ENCODE assay signal across 14 mouse cellular contexts in the genomic region with DNA sequence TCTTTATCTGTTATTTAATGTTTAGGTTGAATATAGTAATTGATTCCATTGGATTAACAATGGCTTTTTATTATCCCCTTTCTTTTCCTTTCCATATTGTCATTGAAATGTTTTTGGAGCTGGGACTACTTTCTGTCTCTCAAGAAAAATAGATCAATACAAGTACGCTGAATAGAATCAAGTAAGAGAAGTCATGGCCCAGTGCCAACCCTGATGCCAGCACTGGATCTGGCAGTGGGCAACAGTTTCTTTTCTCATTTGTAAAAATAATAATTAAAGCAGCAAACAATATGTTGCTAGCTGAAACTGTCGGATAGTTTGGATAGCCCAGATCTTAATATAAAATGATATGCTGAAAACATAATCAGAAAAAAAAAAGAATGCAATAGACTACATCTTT.
"Had no signal": no experiment of that assay in that cellular context is flagged by ENCODE, and none has a peak within 500 bp of the region (broad histone marks: within the 10 kb centered on the region; RNA-seq: fewer than 3 reads in every experiment).

No protein-coding gene starts in this region.

- DNase-seq: cerebellum, adult 8-10 months; cerebellum, adult 9-10 months; cerebellum, adult 9-11 months; cerebellum, postnatal 36 days; embryo, embryonic 11 days; forebrain, postnatal 0 days; gastrocnemius, adult 2 months; gastrocnemius, postnatal 10 days; gastrocnemius, postnatal 14 days; gastrocnemius, postnatal 25 days; gastrocnemius, postnatal 36 days; heart, adult 11 months; heart, adult 18-20 months; heart, adult 2 months had no signal
